Mouse (Mus musculus): ENCODE measurements at regions not wholly inside any gene's neighbourhood (a gene's known extent, or its start where the extent isn't known, plus 50 kb on each side); places are given as distances from the start of the nearest gene placed in this dataset.

- no peak for TF ChIP-seq CTCF (IDR thresholded peaks at IDR 0.05; ENCODE audit: borderline replicate concordance, insufficient read depth, low read depth, low read length)
- TF ChIP-seq POLR2A (IDR thresholded peaks at IDR 0.05; ENCODE audit: borderline replicate concordance, insufficient read depth, low read length) = no peak
These were observed 785.1 kb upstream of the Intu start for GRCm38 (mm10) chr3:39745947-39746346.
